Mouse (Mus musculus) cortical plate, adult 2 months (tissue): ENCODE data around the gene Trpv6.

Source experiments
- CTCF ChIP-seq: fragments of 200-500 bp; IDR thresholded peaks from 2 replicates; pipeline ENCODE4 v1.5.1; 2011; ENCODE audit warnings: mild to moderate bottlenecking, control low read depth, low read length; ENCODE audit not compliant: insufficient read depth; ENCODE audit errors: extremely low read depth
- POLR2A ChIP-seq: fragments of 200-500 bp; IDR thresholded peaks from 2 replicates; pipeline ENCODE4 v1.6.1; 2011; ENCODE audit warnings: mild to moderate bottlenecking, low read length, control low read depth; ENCODE audit not compliant: insufficient read depth; ENCODE audit errors: extremely low read depth

DNA sequence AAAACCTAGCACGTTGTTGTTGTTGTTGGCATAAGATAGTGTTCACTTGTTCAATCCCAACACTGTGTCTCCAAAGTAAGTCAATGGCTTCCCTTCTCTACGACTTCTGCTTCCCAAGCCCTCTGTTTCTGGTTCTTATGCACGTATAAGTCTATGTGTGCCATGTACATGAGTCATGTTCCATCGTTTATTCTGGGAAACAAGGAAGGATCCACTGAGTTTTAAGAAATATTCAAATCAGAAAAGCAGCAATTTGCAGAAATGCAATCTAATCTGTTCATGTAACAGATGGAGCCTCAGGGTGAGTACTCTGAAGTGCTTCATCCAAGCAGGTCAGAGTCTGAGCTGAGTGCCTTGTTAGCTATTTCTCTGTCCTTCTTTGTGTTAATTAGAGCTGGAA, 4.7 kb downstream of the Trpv6 start:
- TF ChIP-seq CTCF (no peak), POLR2A (no peak)
